Mouse (Mus musculus): Measurements from ENCODE around the gene B4galt4. TPM values are rescaled to one million over a fixed set of nuclear protein-coding genes. Genes with fewer than 3 reads are reported as not detected.

Gene B4galt4
- polyA plus RNA-seq, 1 experiment, result not detected

- H3K9me3 ChIP-seq (ENCODE audit: control insufficient read depth, low read length), result no peaks in the 10 kb centered on the region
- TF ChIP-seq TAL1 (IDR thresholded peaks at IDR 0.05; ENCODE audit: low read length) (no peak), GATA1 (IDR thresholded peaks at IDR 0.05; ENCODE audit: low read length) (no peak)
- H3K4me1 ChIP-seq (ENCODE audit: control insufficient read depth), result no peaks in the 10 kb centered on the region
- no peak overlapping the region for H3K4me3 ChIP-seq (replicated peaks)
- no peaks in the 10 kb centered on the region for H3K36me3 ChIP-seq (ENCODE audit: control insufficient read depth)
- peaks cover 36% of the 10 kb centered on the region for H3K27me3 ChIP-seq (ENCODE audit: control insufficient read depth)
Measured at GRCm38 (mm10) chr16:38721377-38721776, 20.7 kb upstream of the B4galt4 start.

- peaks cover 50% of the 10 kb centered on the region for H3K27me3 ChIP-seq (ENCODE audit: control insufficient read depth)
- H3K36me3 ChIP-seq (ENCODE audit: control insufficient read depth), result no peaks in the 10 kb centered on the region
- H3K4me1 ChIP-seq (ENCODE audit: control insufficient read depth), result no peaks in the 10 kb centered on the region
- no peak overlapping the region for H3K4me3 ChIP-seq (replicated peaks)
- no peaks in the 10 kb centered on the region for H3K9me3 ChIP-seq (ENCODE audit: control insufficient read depth, low read length)
- no peak for TF ChIP-seq GATA1 (IDR thresholded peaks at IDR 0.05; ENCODE audit: low read length)
Measured at GRCm38 (mm10) chr16:38724256-38724655, 17.8 kb upstream of the B4galt4 start.

GRCm38 (mm10) chr16:38724974-38725373 is 17.1 kb upstream of the B4galt4 start:
- no peak overlapping the region for H3K4me3 ChIP-seq (replicated peaks)
- H3K27me3 ChIP-seq (ENCODE audit: control insufficient read depth), result peaks cover 54% of the 10 kb centered on the region
- H3K9me3 ChIP-seq (ENCODE audit: control insufficient read depth, low read length), result no peaks in the 10 kb centered on the region
- H3K4me1 ChIP-seq (ENCODE audit: control insufficient read depth), result no peaks in the 10 kb centered on the region
- no peaks in the 10 kb centered on the region for H3K36me3 ChIP-seq (ENCODE audit: control insufficient read depth)
- TF ChIP-seq TAL1 (IDR thresholded peaks at IDR 0.05; ENCODE audit: low read length) (no peak), GATA1 (IDR thresholded peaks at IDR 0.05; ENCODE audit: low read length) (no peak)

GRCm38 (mm10) chr16:38728576-38729132 is 13.4 kb upstream of the B4galt4 start:
- TF ChIP-seq GATA1 (IDR thresholded peaks at IDR 0.05; ENCODE audit: low read length) (no peak), TAL1 (IDR thresholded peaks at IDR 0.05; ENCODE audit: low read length) (no peak)
- H3K27me3 ChIP-seq (ENCODE audit: control insufficient read depth), result peaks cover 55% of the 10 kb centered on the region

GRCm38 (mm10) chr16:38729139-38729538 is 12.9 kb upstream of the B4galt4 start:
- Histone ChIP-seq H3K4me1 (ENCODE audit: control insufficient read depth) (no peaks in the 10 kb centered on the region), H3K36me3 (ENCODE audit: control insufficient read depth) (no peaks in the 10 kb centered on the region), H3K9me3 (ENCODE audit: control insufficient read depth, low read length) (no peaks in the 10 kb centered on the region), H3K27me3 (ENCODE audit: control insufficient read depth) (peaks cover 53% of the 10 kb centered on the region), H3K4me3 (replicated peaks) (no peak overlapping the region)
- TF ChIP-seq TAL1 (IDR thresholded peaks at IDR 0.05; ENCODE audit: low read length) (no peak), GATA1 (IDR thresholded peaks at IDR 0.05; ENCODE audit: low read length) (no peak)

More at GRCm38 (mm10) chr16:38728576-38729132, 13.4 kb upstream of the B4galt4 start:
- no peaks in the 10 kb centered on the region for H3K4me1 ChIP-seq (ENCODE audit: control insufficient read depth)
- no peak overlapping the region for H3K4me3 ChIP-seq (replicated peaks)
- H3K36me3 ChIP-seq (ENCODE audit: control insufficient read depth), result no peaks in the 10 kb centered on the region
- no peaks in the 10 kb centered on the region for H3K9me3 ChIP-seq (ENCODE audit: control insufficient read depth, low read length)

- no peaks in the 10 kb centered on the region for H3K36me3 ChIP-seq (ENCODE audit: control insufficient read depth)
- TF ChIP-seq GATA1 (IDR thresholded peaks at IDR 0.05; ENCODE audit: low read length) (no peak), TAL1 (IDR thresholded peaks at IDR 0.05; ENCODE audit: low read length) (no peak)
- H3K4me3 ChIP-seq (replicated peaks), result no peak overlapping the region
- H3K27me3 ChIP-seq (ENCODE audit: control insufficient read depth), result peaks cover 47% of the 10 kb centered on the region
- no peaks in the 10 kb centered on the region for H3K4me1 ChIP-seq (ENCODE audit: control insufficient read depth)
- no peaks in the 10 kb centered on the region for H3K9me3 ChIP-seq (ENCODE audit: control insufficient read depth, low read length)
Measured at GRCm38 (mm10) chr16:38729610-38730288, 12.3 kb upstream of the B4galt4 start.

GRCm38 (mm10) chr16:38730921-38731320 is 11.1 kb upstream of the B4galt4 start:
- peaks cover 42% of the 10 kb centered on the region for H3K27me3 ChIP-seq (ENCODE audit: control insufficient read depth)
- no peaks in the 10 kb centered on the region for H3K4me1 ChIP-seq (ENCODE audit: control insufficient read depth)
- no peak overlapping the region for H3K4me3 ChIP-seq (replicated peaks)
- H3K36me3 ChIP-seq (ENCODE audit: control insufficient read depth), result no peaks in the 10 kb centered on the region
- no peaks in the 10 kb centered on the region for H3K9me3 ChIP-seq (ENCODE audit: control insufficient read depth, low read length)
- TF ChIP-seq GATA1 (IDR thresholded peaks at IDR 0.05; ENCODE audit: low read length) (no peak), TAL1 (IDR thresholded peaks at IDR 0.05; ENCODE audit: low read length) (no peak)

GRCm38 (mm10) chr16:38741204-38741903 is 710 bp upstream of the B4galt4 start:
- TF ChIP-seq GATA1 (IDR thresholded peaks at IDR 0.05; ENCODE audit: low read length) (no peak), TAL1 (IDR thresholded peaks at IDR 0.05; ENCODE audit: low read length) (no peak)
- H3K36me3 ChIP-seq (ENCODE audit: control insufficient read depth), result no peaks in the 10 kb centered on the region
- H3K27me3 ChIP-seq (ENCODE audit: control insufficient read depth), result peaks cover 52% of the 10 kb centered on the region
- H3K9me3 ChIP-seq (ENCODE audit: control insufficient read depth, low read length), result no peaks in the 10 kb centered on the region
- no peak overlapping the region for H3K4me3 ChIP-seq (replicated peaks)
- no peaks in the 10 kb centered on the region for H3K4me1 ChIP-seq (ENCODE audit: control insufficient read depth)

- Histone ChIP-seq H3K9me3 (ENCODE audit: control insufficient read depth, low read length) (no peaks in the 10 kb centered on the region), H3K27me3 (ENCODE audit: control insufficient read depth) (peaks cover 53% of the 10 kb centered on the region), H3K4me1 (ENCODE audit: control insufficient read depth) (no peaks in the 10 kb centered on the region), H3K4me3 (replicated peaks) (peak overlapping the region; percentile 2), H3K36me3 (ENCODE audit: control insufficient read depth) (no peaks in the 10 kb centered on the region)
- TF ChIP-seq TAL1 (IDR thresholded peaks at IDR 0.05; ENCODE audit: low read length) (no peak), GATA1 (IDR thresholded peaks at IDR 0.05; ENCODE audit: low read length) (no peak)
Measured at GRCm38 (mm10) chr16:38742659-38743131, 631 bp downstream of the B4galt4 start.
